Mouse (Mus musculus): ENCODE measurements at regions not wholly inside any gene's neighbourhood (a gene's known extent, or its start where the extent isn't known, plus 50 kb on each side); places are given as distances from the start of the nearest gene placed in this dataset.

DNA sequence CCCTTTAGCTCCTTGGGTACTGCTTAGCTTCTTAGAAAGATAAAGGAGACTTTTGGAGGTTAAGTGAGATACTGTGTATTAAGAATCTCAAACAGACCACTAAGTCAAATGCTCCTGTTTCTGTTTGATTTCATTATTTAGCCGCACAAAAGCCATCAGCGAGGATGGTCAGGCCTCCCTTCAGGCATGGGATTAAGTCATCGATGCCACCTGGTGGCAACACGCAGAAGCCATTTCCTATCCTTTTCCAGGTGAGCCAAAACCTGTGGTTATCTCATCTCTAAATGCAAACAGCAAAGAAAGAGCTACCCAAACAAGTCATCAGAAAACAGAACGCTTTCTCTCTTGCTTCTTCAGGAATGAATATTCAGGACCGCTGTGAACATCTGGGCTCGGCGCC, 846.3 kb upstream of the Tmem132c start:
- no peaks in the 10 kb centered on the region for H3K27me3 ChIP-seq (ENCODE audit: control insufficient read depth, insufficient read depth, low read length)
- 49% methylated on average over 8 of the region's 8 CpGs for WGBS
- ATAC-seq (ENCODE audit: low FRiP score) (no peak), DNase-seq (ENCODE audit: low spot score) (peak; percentile 67)
- 0 out of 2 replicates have a peak, but pooled peaks cover 6% of the 10 kb centered on the region for H3K9me3 ChIP-seq (ENCODE audit: control insufficient read depth, low read length)
- H3K36me3 ChIP-seq (replicated peaks; ENCODE audit: control insufficient read depth, insufficient read depth), result no peaks in the 10 kb centered on the region
- no peak overlapping the region for H3K4me3 ChIP-seq (replicated peaks; ENCODE audit: low read length)
- no peak overlapping the region for H3K9ac ChIP-seq
- H3K27ac ChIP-seq, result no peak overlapping the region
- H3K4me2 ChIP-seq (replicated peaks), result no peak overlapping the region
- no peaks in the 10 kb centered on the region for H3K4me1 ChIP-seq (replicated peaks; ENCODE audit: control insufficient read depth, insufficient read depth, low read length)

DNA sequence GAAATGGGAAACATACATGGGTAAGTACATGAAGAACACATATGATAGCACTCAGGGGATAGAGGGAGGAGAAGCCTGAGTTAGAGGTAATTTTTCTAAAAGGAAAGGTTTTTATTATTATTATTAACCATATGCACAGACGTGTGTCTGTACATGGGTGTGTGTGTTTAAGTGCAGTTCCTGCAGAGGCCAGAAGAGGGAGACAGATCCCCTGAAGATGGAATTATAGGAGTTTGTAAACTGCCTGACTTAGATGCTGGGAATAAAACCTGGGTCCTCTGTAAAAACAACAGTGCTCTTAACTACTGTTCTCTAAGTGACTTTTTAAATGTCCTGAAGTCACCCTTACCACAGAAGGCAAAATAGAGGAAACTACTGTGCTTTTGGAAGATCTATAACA, 809.9 kb upstream of the Tmem132c start:
- 97% methylated on average over 1 of the region's 1 CpGs for WGBS
- H3K4me2 ChIP-seq (replicated peaks), result no peak overlapping the region
- no peak overlapping the region for H3K4me3 ChIP-seq (replicated peaks; ENCODE audit: low read length)
- no peaks in the 10 kb centered on the region for H3K27me3 ChIP-seq (ENCODE audit: control insufficient read depth, insufficient read depth, low read length)
- H3K9me3 ChIP-seq (ENCODE audit: control insufficient read depth, low read length), result peaks cover 4% of the 10 kb centered on the region; the same call in 1 of the 2 replicates
- no peak overlapping the region for H3K9ac ChIP-seq
- H3K36me3 ChIP-seq (replicated peaks; ENCODE audit: control insufficient read depth, insufficient read depth), result no peaks in the 10 kb centered on the region
- no peak overlapping the region for H3K27ac ChIP-seq
- H3K4me1 ChIP-seq (replicated peaks; ENCODE audit: control insufficient read depth, insufficient read depth, low read length), result no peaks in the 10 kb centered on the region
- ATAC-seq (ENCODE audit: low FRiP score), result no peak
- DNase-seq (ENCODE audit: low spot score), result no peak

DNA sequence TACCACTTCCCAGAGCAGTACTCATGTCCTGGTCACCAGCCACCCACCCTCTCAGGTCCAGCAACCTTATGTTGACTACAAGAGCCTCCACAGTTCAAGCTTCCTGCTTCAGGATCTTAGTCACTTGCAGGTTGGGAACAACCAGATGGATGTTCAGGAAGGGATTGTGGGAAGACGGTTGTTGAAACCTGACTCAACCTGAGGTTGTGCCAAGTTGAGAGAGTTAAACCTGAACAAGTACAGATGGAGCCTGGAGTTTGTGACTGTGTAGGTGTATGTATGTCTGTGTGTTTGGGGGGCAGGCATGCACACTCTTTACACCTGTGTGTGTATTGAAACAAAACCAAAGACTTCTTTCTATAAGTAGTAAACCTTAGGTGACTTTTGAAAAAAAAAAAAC, 802.9 kb upstream of the Tmem132c start:
- no peaks in the 10 kb centered on the region for H3K9me3 ChIP-seq (ENCODE audit: control insufficient read depth, low read length)
- no peak overlapping the region for H3K9ac ChIP-seq
- H3K27me3 ChIP-seq (ENCODE audit: control insufficient read depth, insufficient read depth, low read length), result no peaks in the 10 kb centered on the region
- H3K27ac ChIP-seq, result no peak overlapping the region
- 94% methylated on average over 1 of the region's 1 CpGs for WGBS
- ATAC-seq (ENCODE audit: low FRiP score), result no peak
- H3K4me1 ChIP-seq (replicated peaks; ENCODE audit: control insufficient read depth, insufficient read depth, low read length), result no peaks in the 10 kb centered on the region
- no peak overlapping the region for H3K4me2 ChIP-seq (replicated peaks)
- H3K4me3 ChIP-seq (replicated peaks; ENCODE audit: low read length), result no peak overlapping the region
- DNase-seq (ENCODE audit: low spot score), result no peak
- H3K36me3 ChIP-seq (replicated peaks; ENCODE audit: control insufficient read depth, insufficient read depth), result no peaks in the 10 kb centered on the region

DNA sequence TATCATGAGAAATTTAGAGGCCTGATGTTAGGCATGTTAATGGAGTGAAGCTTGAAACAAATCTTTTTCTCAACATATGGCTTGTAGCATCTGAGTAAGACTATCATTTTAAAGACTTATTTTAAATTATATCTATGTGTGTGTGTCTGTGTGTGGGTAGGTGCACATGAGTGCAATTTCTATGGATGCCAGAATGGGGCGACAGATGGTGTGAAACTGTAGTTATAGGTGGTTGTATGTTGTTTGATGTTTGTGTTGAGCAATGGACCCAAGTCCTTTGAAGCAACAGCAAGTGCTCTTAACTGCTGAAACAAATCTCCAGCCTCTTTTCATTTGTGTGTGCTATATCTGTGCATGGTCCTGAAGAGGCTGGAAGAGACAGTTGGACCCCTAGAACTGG, 801.1 kb upstream of the Tmem132c start:
- Histone ChIP-seq H3K27ac (no peak overlapping the region), H3K4me3 (replicated peaks; ENCODE audit: low read length) (no peak overlapping the region), H3K4me1 (replicated peaks; ENCODE audit: control insufficient read depth, insufficient read depth, low read length) (no peaks in the 10 kb centered on the region), H3K9me3 (ENCODE audit: control insufficient read depth, low read length) (no peaks in the 10 kb centered on the region), H3K9ac (no peak overlapping the region), H3K27me3 (ENCODE audit: control insufficient read depth, insufficient read depth, low read length) (no peaks in the 10 kb centered on the region), H3K4me2 (replicated peaks) (no peak overlapping the region), H3K36me3 (replicated peaks; ENCODE audit: control insufficient read depth, insufficient read depth) (no peaks in the 10 kb centered on the region)
- ATAC-seq (ENCODE audit: low FRiP score) (no peak), DNase-seq (ENCODE audit: low spot score) (no peak)
- 89% methylated on average over 1 of the region's 1 CpGs for WGBS

- Histone ChIP-seq H3K4me1 (replicated peaks; ENCODE audit: control insufficient read depth, insufficient read depth, low read length) (no peaks in the 10 kb centered on the region), H3K9me3 (ENCODE audit: control insufficient read depth, low read length) (no peaks in the 10 kb centered on the region), H3K36me3 (replicated peaks; ENCODE audit: control insufficient read depth, insufficient read depth) (no peaks in the 10 kb centered on the region), H3K27ac (no peak overlapping the region), H3K4me3 (replicated peaks; ENCODE audit: low read length) (no peak overlapping the region), H3K9ac (no peak overlapping the region), H3K27me3 (ENCODE audit: control insufficient read depth, insufficient read depth, low read length) (no peaks in the 10 kb centered on the region), H3K4me2 (replicated peaks) (no peak overlapping the region)
- DNase-seq (ENCODE audit: low spot score), result no peak
- 35% methylated on average over 3 of the region's 3 CpGs for WGBS
- ATAC-seq (ENCODE audit: low FRiP score), result no peak
These were observed 765.8 kb upstream of the Tmem132c start for GRCm38 (mm10) chr5:126475761-126476160.

DNA sequence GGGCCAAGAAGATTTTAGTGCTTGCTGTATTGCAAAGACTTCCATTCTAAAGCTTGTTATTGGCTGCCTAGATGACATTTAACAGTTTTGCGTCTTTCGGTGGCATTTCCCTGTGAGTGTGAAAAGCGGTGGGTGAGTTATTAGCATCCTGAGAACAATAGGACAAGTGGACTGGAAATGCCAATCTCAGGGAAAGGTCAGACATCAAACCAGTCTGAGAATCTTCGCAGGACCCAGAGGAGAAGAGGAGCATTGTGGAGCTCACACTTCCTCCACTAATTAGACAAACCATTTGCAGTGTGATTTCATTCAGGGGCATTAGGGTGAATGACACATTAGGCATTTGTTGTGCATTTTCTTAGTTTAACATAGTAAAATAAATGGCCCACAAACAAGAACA, 719.5 kb upstream of the Tmem132c start:
- Histone ChIP-seq H3K27me3 (ENCODE audit: control insufficient read depth, insufficient read depth, low read length) (no peaks in the 10 kb centered on the region), H3K4me1 (replicated peaks; ENCODE audit: control insufficient read depth, insufficient read depth, low read length) (no peaks in the 10 kb centered on the region), H3K9me3 (ENCODE audit: control insufficient read depth, low read length) (no peaks in the 10 kb centered on the region), H3K4me2 (replicated peaks) (no peak overlapping the region), H3K4me3 (replicated peaks; ENCODE audit: low read length) (no peak overlapping the region), H3K27ac (no peak overlapping the region), H3K9ac (no peak overlapping the region), H3K36me3 (replicated peaks; ENCODE audit: control insufficient read depth, insufficient read depth) (no peaks in the 10 kb centered on the region)
- DNase-seq (ENCODE audit: low spot score) (no peak), ATAC-seq (ENCODE audit: low FRiP score) (no peak)
- 15% methylated on average over 4 of the region's 4 CpGs for WGBS

- Histone ChIP-seq H3K27ac (no peak overlapping the region), H3K9ac (no peak overlapping the region), H3K4me1 (replicated peaks; ENCODE audit: control insufficient read depth, insufficient read depth, low read length) (no peaks in the 10 kb centered on the region), H3K9me3 (ENCODE audit: control insufficient read depth, low read length) (no peaks in the 10 kb centered on the region), H3K27me3 (ENCODE audit: control insufficient read depth, insufficient read depth, low read length) (no peaks in the 10 kb centered on the region), H3K4me3 (replicated peaks; ENCODE audit: low read length) (no peak overlapping the region), H3K36me3 (replicated peaks; ENCODE audit: control insufficient read depth, insufficient read depth) (no peaks in the 10 kb centered on the region), H3K4me2 (replicated peaks) (no peak overlapping the region)
- ATAC-seq (ENCODE audit: low FRiP score) (no peak), DNase-seq (ENCODE audit: low spot score) (no peak)
- WGBS, result 84% methylated on average over 4 of the region's 4 CpGs
These were observed 715.7 kb upstream of the Tmem132c start for GRCm38 (mm10) chr5:126525863-126526262.

- ATAC-seq (ENCODE audit: low FRiP score) (no peak), DNase-seq (ENCODE audit: low spot score) (no peak)
- Histone ChIP-seq H3K4me3 (replicated peaks; ENCODE audit: low read length) (no peak overlapping the region), H3K27me3 (ENCODE audit: control insufficient read depth, insufficient read depth, low read length) (no peaks in the 10 kb centered on the region), H3K4me2 (replicated peaks) (no peak overlapping the region), H3K9me3 (ENCODE audit: control insufficient read depth, low read length) (no peaks in the 10 kb centered on the region), H3K36me3 (replicated peaks; ENCODE audit: control insufficient read depth, insufficient read depth) (no peaks in the 10 kb centered on the region), H3K27ac (no peak overlapping the region), H3K4me1 (replicated peaks; ENCODE audit: control insufficient read depth, insufficient read depth, low read length) (no peaks in the 10 kb centered on the region), H3K9ac (no peak overlapping the region)
- 74% methylated on average over 5 of the region's 5 CpGs for WGBS
These were observed 710.6 kb upstream of the Tmem132c start for GRCm38 (mm10) chr5:126530806-126531527.

DNA sequence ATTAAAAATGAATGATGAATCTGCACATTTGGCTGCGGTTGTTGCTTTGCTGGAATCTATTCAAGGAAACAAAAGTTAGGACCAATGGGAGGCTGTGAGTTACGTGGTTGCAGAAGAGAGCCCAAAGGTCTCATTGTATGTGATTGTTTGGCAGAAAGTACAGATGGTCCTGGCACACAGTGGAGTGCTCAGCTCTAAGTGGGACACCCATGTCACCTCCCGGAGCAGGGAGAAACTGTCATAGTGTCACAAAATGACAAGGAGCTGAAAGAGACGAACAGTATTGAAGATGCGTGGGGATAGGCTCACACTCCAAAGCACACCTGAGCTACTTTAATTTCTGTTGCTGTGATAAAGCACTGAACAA, 710.1 kb upstream of the Tmem132c start:
- Histone ChIP-seq H3K4me3 (replicated peaks; ENCODE audit: low read length) (no peak overlapping the region), H3K27ac (no peak overlapping the region), H3K9ac (no peak overlapping the region), H3K4me2 (replicated peaks) (no peak overlapping the region), H3K4me1 (replicated peaks; ENCODE audit: control insufficient read depth, insufficient read depth, low read length) (no peaks in the 10 kb centered on the region), H3K9me3 (ENCODE audit: control insufficient read depth, low read length) (no peaks in the 10 kb centered on the region), H3K36me3 (replicated peaks; ENCODE audit: control insufficient read depth, insufficient read depth) (no peaks in the 10 kb centered on the region), H3K27me3 (ENCODE audit: control insufficient read depth, insufficient read depth, low read length) (no peaks in the 10 kb centered on the region)
- ATAC-seq (ENCODE audit: low FRiP score) (no peak), DNase-seq (ENCODE audit: low spot score) (no peak)
- 82% methylated on average over 5 of the region's 5 CpGs for WGBS

DNA sequence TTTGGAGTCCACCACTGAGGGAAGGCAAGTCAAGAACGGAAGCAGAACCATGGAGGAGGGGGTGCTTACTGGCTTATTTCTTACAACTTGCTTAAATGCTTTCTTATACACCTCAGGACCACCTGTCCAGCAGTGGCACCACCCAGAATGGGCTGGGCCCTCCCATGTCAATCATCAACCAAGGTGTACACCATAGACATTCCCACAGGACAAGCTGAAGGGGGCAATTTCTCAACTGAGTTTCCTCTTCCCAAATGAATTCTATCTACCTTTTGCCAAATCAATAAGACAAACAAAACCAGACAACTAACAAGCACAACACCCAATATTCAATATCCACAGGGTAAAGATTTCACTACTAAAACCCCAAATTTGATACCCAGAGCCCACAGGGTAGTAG, 709.6 kb upstream of the Tmem132c start:
- H3K4me2 ChIP-seq (replicated peaks), result no peak overlapping the region
- no peak overlapping the region for H3K4me3 ChIP-seq (replicated peaks; ENCODE audit: low read length)
- DNase-seq (ENCODE audit: low spot score) (no peak), ATAC-seq (ENCODE audit: low FRiP score) (no peak)
- no peak overlapping the region for H3K27ac ChIP-seq
- no peaks in the 10 kb centered on the region for H3K27me3 ChIP-seq (ENCODE audit: control insufficient read depth, insufficient read depth, low read length)
- H3K4me1 ChIP-seq (replicated peaks; ENCODE audit: control insufficient read depth, insufficient read depth, low read length), result no peaks in the 10 kb centered on the region
- H3K9me3 ChIP-seq (ENCODE audit: control insufficient read depth, low read length), result no peaks in the 10 kb centered on the region
- H3K9ac ChIP-seq, result no peak overlapping the region
- WGBS, result 89% methylated on average over 1 of the region's 1 CpGs
- H3K36me3 ChIP-seq (replicated peaks; ENCODE audit: control insufficient read depth, insufficient read depth), result no peaks in the 10 kb centered on the region
